20 mouse cellular contexts compared by ENCODE assay signal in the genomic region with DNA sequence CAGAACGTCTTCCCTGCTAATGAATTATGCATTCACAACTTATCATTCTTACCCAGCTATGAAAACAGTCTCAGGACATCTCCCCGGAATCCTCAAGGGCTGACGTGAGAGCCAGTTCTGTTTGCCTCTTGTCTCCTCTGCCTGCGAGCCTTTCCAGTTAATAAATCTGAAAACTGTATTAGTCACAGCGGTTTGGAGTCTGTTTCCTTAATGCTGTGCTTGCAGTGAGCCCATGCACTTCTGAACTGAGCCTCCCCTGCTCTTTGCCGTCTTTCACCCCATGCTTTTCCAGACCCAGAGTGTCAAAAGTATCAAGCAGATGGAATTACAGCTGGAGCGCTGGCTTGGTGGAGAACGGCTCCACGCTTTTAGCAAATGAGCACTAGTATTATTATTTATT. TPM values are rescaled to one million over a fixed set of nuclear protein-coding genes. Genes with fewer than 3 reads are reported as not detected.
DNase-seq lines count a peak whose midpoint lies in the region; ATAC-seq and TF ChIP-seq lines count a peak whose summit lies in the region.
"Had no signal": no experiment of that assay in that cellular context is flagged by ENCODE, and none has a peak within 500 bp of the region (broad histone marks: within the 10 kb centered on the region; RNA-seq: fewer than 3 reads in every experiment).

No protein-coding gene starts in this region.

- CTCF ChIA-PET in Patski (lab: Charles Lee), result no interaction called here

- H3K9me3 ChIP-seq in kidney, embryonic 15.5 days (replicated peaks), result no peaks in the 10 kb centered on the region
- H3K9me3 ChIP-seq in heart, embryonic 11.5 days (replicated peaks; ENCODE audit: control insufficient read depth, low read length), result no peaks in the 10 kb centered on the region
- H3K9me3 ChIP-seq: forebrain, embryonic 15.5 days; intestine, embryonic 15.5 days; limb, embryonic 12.5 days had no signal

- no peak overlapping the region for H3K4me3 ChIP-seq in kidney, embryonic 15.5 days (replicated peaks)
- no peak overlapping the region for H3K4me3 ChIP-seq in kidney, adult 2 months (ENCODE audit: insufficient read depth, low read depth, low read length)
- no peak overlapping the region for H3K4me3 ChIP-seq in heart, embryonic 11.5 days (ENCODE audit: low read depth, low read length)
- H3K4me3 ChIP-seq: forebrain, embryonic 15.5 days; intestine, embryonic 15.5 days; limb, embryonic 12.5 days had no signal

- H3K9ac ChIP-seq in kidney, embryonic 15.5 days, result no peak overlapping the region
- H3K9ac ChIP-seq in heart, embryonic 11.5 days (ENCODE audit: low read depth, low read length), result no peak overlapping the region
- H3K9ac ChIP-seq: forebrain, embryonic 15.5 days; intestine, embryonic 15.5 days; limb, embryonic 12.5 days; liver, postnatal 0 days had no signal

- no peak overlapping the region for H3K27ac ChIP-seq in kidney, embryonic 15.5 days
- H3K27ac ChIP-seq in kidney, adult 2 months (ENCODE audit: insufficient read depth, low read depth, low read length), result no peak overlapping the region
- H3K27ac ChIP-seq in heart, embryonic 11.5 days (ENCODE audit: low read depth, low read length), result no peak overlapping the region
- H3K27ac ChIP-seq: forebrain, embryonic 15.5 days; intestine, embryonic 15.5 days; limb, embryonic 12.5 days; stomach, postnatal 0 days had no signal

- 0 out of 2 replicates have a peak, but pooled peaks have one; percentile 58 for ATAC-seq in kidney, embryonic 15.5 days (replicated peaks; ENCODE audit: low FRiP score)
- ATAC-seq in Patski, result peak; percentile 90
- ATAC-seq in heart, embryonic 11.5 days (replicated peaks; ENCODE audit: insufficient number of reproducible peaks, low FRiP score, low TSS enrichment), result no peak
- no peak for ATAC-seq in activated CD4-positive, CD25-positive, alpha-beta regulatory T cell, adult 4 months
- ATAC-seq: forebrain, embryonic 15.5 days; liver, postnatal 0 days had no signal

- TF ChIP-seq CTCF in kidney, adult 2 months (conservative IDR thresholded peaks at IDR 0.05; ENCODE audit: insufficient read depth, insufficient read length, low read depth, low read length), result no peak
- no peak for TF ChIP-seq CTCF in Patski (IDR thresholded peaks at IDR 0.05)

- H3K4me1 ChIP-seq in kidney, embryonic 15.5 days, result no peaks in the 10 kb centered on the region
- H3K4me1 ChIP-seq in kidney, adult 2 months (ENCODE audit: control insufficient read depth, insufficient read depth, low read length), result no peaks in the 10 kb centered on the region
- no peaks in the 10 kb centered on the region for H3K4me1 ChIP-seq in heart, embryonic 11.5 days (ENCODE audit: control insufficient read depth, insufficient read depth, low read length)
- H3K4me1 ChIP-seq: forebrain, embryonic 15.5 days; intestine, embryonic 15.5 days; limb, embryonic 12.5 days had no signal

- 20% methylated on average over 9 of the region's 9 CpGs for WGBS in kidney, embryonic 15.5 days
- WGBS in kidney, adult 2 months, result 20% methylated on average over 9 of the region's 9 CpGs
- 58% methylated on average over 9 of the region's 9 CpGs for WGBS in heart, embryonic 11.5 days (ENCODE audit: insufficient replicate concordance)

- H3K27me3 ChIP-seq in kidney, embryonic 15.5 days, result no peaks in the 10 kb centered on the region
- H3K27me3 ChIP-seq in kidney, adult 2 months (replicated peaks; ENCODE audit: control insufficient read depth, insufficient read depth, low read length), result no peaks in the 10 kb centered on the region
- H3K27me3 ChIP-seq in Patski, result peaks cover 6% of the 10 kb centered on the region
- no peaks in the 10 kb centered on the region for H3K27me3 ChIP-seq in heart, embryonic 11.5 days (ENCODE audit: control insufficient read depth, insufficient read depth, low read length)
- H3K27me3 ChIP-seq: CH12.LX; forebrain, embryonic 15.5 days; intestine, embryonic 15.5 days; limb, embryonic 12.5 days had no signal

- H3K36me3 ChIP-seq in kidney, embryonic 15.5 days, result no peaks in the 10 kb centered on the region
- no peaks in the 10 kb centered on the region for H3K36me3 ChIP-seq in kidney, adult 2 months (ENCODE audit: control insufficient read depth, insufficient read depth, low read length)
- no peaks in the 10 kb centered on the region for H3K36me3 ChIP-seq in heart, embryonic 11.5 days (ENCODE audit: control insufficient read depth, insufficient read depth, low read length)
- H3K36me3 ChIP-seq: forebrain, embryonic 15.5 days; intestine, embryonic 15.5 days; limb, embryonic 12.5 days had no signal

- no peak for TF ChIP-seq POLR2A in kidney, adult 2 months (IDR thresholded peaks at IDR 0.05; ENCODE audit: low read depth, low read length)

- POLR2A ChIA-PET in Patski (lab: Charles Lee), result no interaction called here

- peak overlapping the region; percentile 5; the same call in 1 of the 2 replicates for H3K4me2 ChIP-seq in kidney, embryonic 15.5 days
- no peak overlapping the region for H3K4me2 ChIP-seq in heart, embryonic 11.5 days
- H3K4me2 ChIP-seq: forebrain, embryonic 15.5 days; intestine, embryonic 15.5 days; limb, embryonic 12.5 days had no signal

- DNase-seq in embryo, embryonic 10 days (ENCODE audit: low spot score), result peak; percentile 41
- DNase-seq in embryo, embryonic 10.5 days (ENCODE audit: low spot score), result no peak
- no peak for DNase-seq in kidney, adult 2 months
- DNase-seq in Patski (ENCODE audit: low read depth, low spot score), result no peak
- peak; percentile 59 for DNase-seq in mesoderm, embryonic 11.5 days (ENCODE audit: low read depth, low spot score)
- DNase-seq: cerebellum, postnatal 25 days; gastrocnemius, postnatal 14 days; heart, postnatal 14 days; layer of hippocampus, postnatal 36 days; liver, postnatal 0 days; lung, postnatal 4 days; thymus, postnatal 25 days had no signal

- in situ Hi-C loops in Patski (cut with MboI; ENCODE audit: low pct_unique_long_range_greater_than_20kb), result no loop called here

RNA-seq across cellular contexts. Expression of gene Cfap299, which starts 22.6 kb away (rescaled TPM):
- polyA plus RNA-seq in kidney, embryonic 15.5 days (2015; fragmentation: Nextera tagmentation; extraction: Ambion mirVana), result 0.26 and 0.61 TPM in 2 replicates
- not detected in 2 replicates for polyA plus RNA-seq in kidney, adult 2 months (2012; rRNA removed)
- polyA plus RNA-seq in Patski (2021), result 0.23 TPM
- not detected in 2 replicates for polyA plus RNA-seq in heart, embryonic 11.5 days (2014; fragmentation: Nextera tagmentation; extraction: Ambion mirVana)
- polyA plus RNA-seq in activated CD4-positive, CD25-positive, alpha-beta regulatory T cell, adult 4 months (2017; shearing (Covaris generic)), result not detected
- polyA plus RNA-seq: liver, postnatal 0 days had no signal

RNA-seq across cellular contexts. Expression of gene Fgf5, which starts 52.5 kb away (rescaled TPM):
- 0.48 and 0.49 TPM in 2 replicates for polyA plus RNA-seq in kidney, embryonic 15.5 days (2015; fragmentation: Nextera tagmentation; extraction: Ambion mirVana)
- not detected in 2 replicates for polyA plus RNA-seq in kidney, adult 2 months (2012; rRNA removed)
- polyA plus RNA-seq in Patski (2021), result 0.68 TPM
- 1.4 and 1.8 TPM in 2 replicates for polyA plus RNA-seq in heart, embryonic 11.5 days (2014; fragmentation: Nextera tagmentation; extraction: Ambion mirVana)
- not detected for polyA plus RNA-seq in activated CD4-positive, CD25-positive, alpha-beta regulatory T cell, adult 4 months (2017; shearing (Covaris generic))
- polyA plus RNA-seq: liver, postnatal 0 days had no signal

Comparison
In these comparisons a context has a peak if more than half of its experiments do, and no peak if none do; other contexts are left out.
1. DNase-seq: peak in embryo, embryonic 10 days (single experiment) and mesoderm, embryonic 11.5 days (single experiment); none in embryo, embryonic 10.5 days (single experiment), kidney, adult 2 months (single experiment) and Patski (single experiment).
2. ATAC-seq: peak in kidney, embryonic 15.5 days (single experiment) and Patski (single experiment); none in heart, embryonic 11.5 days (single experiment) and activated CD4-positive, CD25-positive, alpha-beta regulatory T cell, adult 4 months (single experiment).